Mouse (Mus musculus): ENCODE data around the gene Vcam1. TPM values are rescaled to one million over a fixed set of nuclear protein-coding genes. Genes with fewer than 3 reads are reported as not detected.

The Vcam1 gene
- polyA plus RNA-seq, 1 experiment from 2014 or later: 27.9 TPM

DNA sequence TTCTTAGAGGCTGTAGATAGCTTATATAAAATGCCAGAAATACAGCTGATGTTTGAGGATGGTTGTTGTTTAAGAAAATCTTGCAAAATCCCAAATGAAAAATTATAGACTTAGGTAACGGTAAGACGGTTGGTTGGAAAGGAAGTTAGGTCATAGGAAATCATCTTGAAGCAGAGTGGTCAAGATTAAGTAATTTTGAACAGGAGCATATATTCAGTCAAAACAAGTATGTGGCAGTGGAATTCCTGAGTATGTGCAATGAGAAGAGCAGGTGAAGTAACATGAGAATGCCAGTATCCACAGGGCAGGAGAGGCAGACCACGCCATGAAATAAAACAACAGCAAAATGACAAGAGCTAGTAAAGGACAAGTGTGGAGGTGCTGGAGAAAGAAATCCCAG, 5.7 kb downstream of the Vcam1 start:
- 99% methylated on average over 3 of the region's 3 CpGs for WGBS
- no peak overlapping the region for H3K4me3 ChIP-seq
- ATAC-seq (ENCODE audit: low read depth): no peak

DNA sequence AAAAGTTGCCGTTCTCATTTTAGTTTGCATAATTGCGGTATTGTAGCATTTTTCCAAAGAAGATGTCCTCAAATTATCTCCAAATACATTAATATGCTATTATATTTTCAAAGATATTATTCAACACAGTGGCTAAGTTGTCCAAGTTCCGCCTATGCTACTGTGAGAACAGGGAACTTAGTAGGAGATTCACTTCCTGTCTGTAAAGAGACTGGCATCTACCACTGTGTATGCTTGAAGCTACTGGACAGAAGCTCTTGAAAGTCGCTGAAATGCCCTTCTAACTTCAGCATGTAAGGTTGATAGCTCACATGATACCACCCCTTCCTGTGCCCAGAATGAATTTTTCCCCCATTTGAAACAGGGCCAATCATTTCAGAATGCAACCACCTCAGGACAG, 6.8 kb downstream of the Vcam1 start:
- H3K4me2 ChIP-seq: no peak overlapping the region
- WGBS: 95% methylated on average over 4 of the region's 4 CpGs
- H3K36me3 ChIP-seq: 0 out of 2 replicates have a peak, but pooled peaks cover 3% of the 10 kb centered on the region
- no peak for ATAC-seq (ENCODE audit: low read depth)
- H3K9me3 ChIP-seq: no peaks in the 10 kb centered on the region
- peaks cover 16% of the 10 kb centered on the region for H3K4me1 ChIP-seq (replicated peaks)
- no peaks in the 10 kb centered on the region for H3K27me3 ChIP-seq
- no peak overlapping the region for H3K4me3 ChIP-seq
- H3K27ac ChIP-seq (replicated peaks): no peak overlapping the region
- no peak overlapping the region for H3K9ac ChIP-seq

More for the DNA sequence above, 5.7 kb downstream of the Vcam1 start:
- Histone ChIP-seq H3K4me2 (no peak overlapping the region), H3K27ac (replicated peaks) (no peak overlapping the region), H3K27me3 (no peaks in the 10 kb centered on the region), H3K36me3 (0 out of 2 replicates have a peak, but pooled peaks cover 3% of the 10 kb centered on the region), H3K9ac (no peak overlapping the region), H3K9me3 (no peaks in the 10 kb centered on the region), H3K4me1 (replicated peaks) (peaks cover 22% of the 10 kb centered on the region)

DNA sequence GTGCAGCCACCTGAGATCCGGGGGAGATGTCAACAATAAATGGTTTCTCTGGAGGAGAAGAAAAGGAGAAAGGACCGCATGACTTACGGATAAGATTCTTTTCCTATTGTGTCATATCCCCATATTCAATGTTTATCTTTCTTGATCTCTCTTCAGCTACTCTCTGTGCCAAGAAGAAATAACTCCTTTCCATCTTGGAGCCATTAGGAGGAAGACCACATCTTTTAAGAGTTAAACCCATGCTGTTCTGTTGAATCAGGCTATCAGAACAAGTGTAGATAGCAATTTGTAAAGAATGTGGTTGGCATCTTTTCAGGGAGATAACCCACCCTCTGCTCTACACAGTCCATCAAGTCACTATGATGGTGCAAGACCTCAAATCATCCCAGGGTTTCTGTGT, 8.5 kb downstream of the Vcam1 start:
- no peak for ATAC-seq (ENCODE audit: low read depth)

DNA sequence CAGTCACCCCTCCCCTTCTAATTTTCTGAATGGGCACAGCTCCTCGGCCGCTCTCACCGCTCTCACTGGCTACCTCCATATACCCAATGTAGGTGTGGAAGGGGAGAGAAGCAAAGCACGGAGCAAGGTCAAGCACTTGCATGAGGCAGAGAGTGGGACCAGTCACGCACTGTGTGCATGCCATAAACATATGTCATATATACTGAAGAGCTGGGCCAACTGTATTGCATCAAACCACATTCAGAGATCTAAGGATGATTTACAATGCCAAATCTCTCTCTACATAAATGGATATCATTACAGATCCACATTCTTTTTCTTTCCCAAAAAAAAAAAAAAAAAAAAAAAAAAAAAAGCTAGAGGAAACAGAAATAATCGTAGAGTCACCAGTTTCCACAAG, 9.1 kb downstream of the Vcam1 start:
- Histone ChIP-seq H3K27me3 (no peaks in the 10 kb centered on the region), H3K9me3 (no peaks in the 10 kb centered on the region), H3K4me3 (no peak overlapping the region), H3K4me1 (replicated peaks) (no peaks in the 10 kb centered on the region), H3K9ac (no peak overlapping the region), H3K4me2 (no peak overlapping the region), H3K36me3 (0 out of 2 replicates have a peak, but pooled peaks cover 3% of the 10 kb centered on the region), H3K27ac (replicated peaks) (no peak overlapping the region)
- no peak for ATAC-seq (ENCODE audit: low read depth)
- WGBS: 91% methylated on average over 6 of the region's 6 CpGs

More for the DNA sequence above, 8.5 kb downstream of the Vcam1 start:
- H3K9me3 ChIP-seq: no peaks in the 10 kb centered on the region
- H3K4me3 ChIP-seq: no peak overlapping the region
- peaks cover 2% of the 10 kb centered on the region for H3K4me1 ChIP-seq (replicated peaks)
- H3K9ac ChIP-seq: no peak overlapping the region
- H3K36me3 ChIP-seq: 0 out of 2 replicates have a peak, but pooled peaks cover 3% of the 10 kb centered on the region
- H3K27ac ChIP-seq (replicated peaks): no peak overlapping the region
- WGBS: 81% methylated on average over 3 of the region's 3 CpGs
- H3K27me3 ChIP-seq: no peaks in the 10 kb centered on the region
- H3K4me2 ChIP-seq: no peak overlapping the region

DNA sequence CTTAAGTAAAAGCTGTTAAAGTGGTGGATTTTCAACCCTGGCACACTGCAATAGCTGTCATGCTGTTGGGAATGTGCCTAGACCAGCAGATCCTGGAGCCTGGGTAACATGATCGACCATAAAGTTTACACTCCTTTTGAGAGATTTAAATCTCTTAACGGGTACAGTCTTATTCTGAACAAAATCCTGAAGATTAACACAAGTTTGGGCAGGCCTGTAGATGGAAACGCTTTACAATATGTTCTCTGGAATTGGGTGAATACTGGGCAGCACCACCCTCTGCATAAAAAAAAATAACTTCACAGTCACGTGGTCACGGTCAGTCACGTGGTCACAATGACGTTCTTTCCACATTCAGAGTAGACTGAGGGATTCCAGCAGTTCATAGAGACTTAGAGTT, 10.3 kb downstream of the Vcam1 start:
- Histone ChIP-seq H3K4me1 (replicated peaks) (peaks cover 9% of the 10 kb centered on the region; the same call in 1 of the 2 replicates), H3K36me3 (0 out of 2 replicates have a peak, but pooled peaks cover 3% of the 10 kb centered on the region), H3K4me2 (no peak overlapping the region), H3K4me3 (no peak overlapping the region), H3K27me3 (no peaks in the 10 kb centered on the region), H3K27ac (replicated peaks) (no peak overlapping the region), H3K9ac (no peak overlapping the region), H3K9me3 (no peaks in the 10 kb centered on the region)
- ATAC-seq (ENCODE audit: low read depth): no peak
- 75% methylated on average over 7 of the region's 7 CpGs for WGBS

DNA sequence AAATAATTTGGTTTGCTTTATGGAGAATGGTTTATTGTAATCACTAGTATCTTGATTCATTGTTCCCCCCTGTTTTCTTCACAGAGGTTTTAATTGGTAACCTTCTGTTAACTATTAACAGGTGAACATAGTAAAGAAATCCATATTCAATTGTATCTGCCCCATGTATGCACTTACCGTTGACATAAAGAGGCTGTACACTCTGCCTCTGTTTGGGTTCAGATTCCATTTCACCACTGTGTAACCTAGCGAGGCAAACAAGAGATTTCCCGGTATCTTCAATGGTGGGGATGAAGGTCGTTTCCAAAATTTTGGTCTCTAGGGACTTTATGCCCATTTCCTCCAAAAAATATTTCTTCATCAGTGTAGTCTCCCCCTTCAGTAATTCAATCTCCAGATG, 12.4 kb downstream of the Vcam1 start:
- no peak overlapping the region for H3K9ac ChIP-seq
- no peaks in the 10 kb centered on the region for H3K27me3 ChIP-seq
- H3K4me2 ChIP-seq: no peak overlapping the region
- 0 out of 2 replicates have a peak, but pooled peaks cover 3% of the 10 kb centered on the region for H3K36me3 ChIP-seq
- H3K4me3 ChIP-seq: no peak overlapping the region
- no peak overlapping the region for H3K27ac ChIP-seq (replicated peaks)
- WGBS: 88% methylated on average over 4 of the region's 4 CpGs
- no peaks in the 10 kb centered on the region for H3K9me3 ChIP-seq
- ATAC-seq (ENCODE audit: low read depth): no peak
- H3K4me1 ChIP-seq (replicated peaks): peaks cover 17% of the 10 kb centered on the region

DNA sequence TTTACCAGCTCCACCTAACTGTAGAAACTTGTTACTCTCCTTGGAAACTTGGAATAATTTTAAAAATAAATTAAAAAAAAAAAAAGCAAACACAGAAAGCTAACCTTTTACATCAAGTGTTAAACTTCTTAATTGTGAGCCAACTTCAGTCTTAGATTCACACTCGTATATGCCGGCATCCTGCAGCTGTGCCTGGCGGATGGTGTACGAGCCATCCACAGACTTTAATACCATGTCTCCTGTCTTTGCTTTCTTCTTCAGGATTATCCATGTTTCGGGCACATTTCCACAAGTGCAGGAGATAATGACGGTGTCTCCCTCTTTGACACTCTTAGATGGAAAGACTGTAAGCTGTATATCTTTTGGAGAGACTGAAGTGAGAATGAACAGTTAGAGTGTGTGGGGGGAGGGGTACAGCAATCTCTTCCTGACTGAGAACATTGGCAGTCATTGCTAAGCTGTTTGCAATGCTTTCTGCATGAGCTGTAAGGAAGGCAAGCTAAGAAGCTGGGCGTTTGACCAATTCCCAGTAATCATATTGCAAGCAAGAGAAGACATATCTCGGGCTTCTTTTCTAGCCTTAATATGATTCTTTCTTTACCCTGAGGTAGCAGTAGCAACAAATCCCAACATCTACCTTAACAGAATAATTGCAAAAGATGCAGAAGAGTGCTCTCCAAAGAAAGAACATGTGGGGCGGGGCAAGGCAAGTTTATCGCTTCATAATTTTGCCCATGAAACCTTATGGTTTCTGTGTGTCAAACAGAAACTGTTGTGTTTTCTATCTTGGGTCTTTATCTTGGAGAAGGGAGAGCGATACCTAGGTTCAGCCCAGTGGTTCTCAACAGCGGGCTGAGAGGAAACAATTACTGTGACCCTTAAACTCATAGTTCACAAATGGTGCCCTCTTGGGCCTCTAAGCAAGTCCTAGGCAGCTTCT, 15.0 kb downstream of the Vcam1 start:
- Histone ChIP-seq H3K9ac (no peak overlapping the region), H3K36me3 (no peaks in the 10 kb centered on the region), H3K4me2 (no peak overlapping the region), H3K4me3 (no peak overlapping the region), H3K27ac (replicated peaks) (no peak overlapping the region), H3K27me3 (no peaks in the 10 kb centered on the region), H3K4me1 (replicated peaks) (peaks cover 17% of the 10 kb centered on the region), H3K9me3 (no peaks in the 10 kb centered on the region)
- WGBS: 70% methylated on average over 12 of the region's 12 CpGs
- ATAC-seq (ENCODE audit: low read depth): no peak

DNA sequence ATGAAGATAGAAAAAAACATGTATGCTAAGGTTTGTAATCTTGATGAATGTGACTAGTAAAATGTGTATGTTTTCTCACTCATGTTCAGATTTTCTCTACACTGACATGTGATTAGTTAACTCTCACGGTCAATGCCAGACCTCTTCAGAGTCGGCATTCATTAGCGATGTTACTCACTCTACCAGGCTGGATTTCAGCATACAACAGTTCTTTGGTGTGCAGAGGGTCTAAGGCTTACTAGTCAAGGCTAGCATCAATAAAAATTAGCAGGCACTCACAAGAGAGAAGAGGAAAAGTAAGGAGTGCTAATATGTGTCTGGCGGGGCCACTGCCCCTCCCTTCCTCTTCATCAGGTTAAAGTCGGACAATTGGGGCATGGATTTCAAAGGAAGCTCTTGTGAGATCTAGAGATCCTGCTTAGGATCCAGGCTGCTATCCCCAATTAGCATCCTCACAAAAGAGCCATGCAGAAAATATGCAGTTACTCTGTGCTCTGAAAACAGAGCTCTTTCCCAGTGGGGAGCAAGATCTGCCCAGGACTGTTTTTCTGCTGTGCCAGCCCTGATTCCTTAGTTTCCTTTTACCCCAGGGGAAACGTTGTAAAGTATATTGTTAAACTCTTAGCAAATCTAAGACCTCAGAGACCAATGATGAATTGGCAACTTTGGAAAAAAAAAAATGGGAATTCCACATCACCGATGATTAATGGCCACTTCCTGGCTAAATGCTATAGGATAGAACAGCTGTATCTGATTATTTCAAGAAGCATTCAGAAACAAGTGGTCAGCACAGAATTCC, 15.8 kb downstream of the Vcam1 start:
- no peak overlapping the region for H3K4me2 ChIP-seq
- peaks cover 17% of the 10 kb centered on the region for H3K4me1 ChIP-seq (replicated peaks)
- no peak overlapping the region for H3K27ac ChIP-seq (replicated peaks)
- H3K9me3 ChIP-seq: no peaks in the 10 kb centered on the region
- H3K9ac ChIP-seq: no peak overlapping the region
- 27% methylated on average over 7 of the region's 7 CpGs for WGBS
- H3K36me3 ChIP-seq: no peaks in the 10 kb centered on the region
- H3K4me3 ChIP-seq: no peak overlapping the region
- ATAC-seq (ENCODE audit: low read depth): no peak
- H3K27me3 ChIP-seq: no peaks in the 10 kb centered on the region

DNA sequence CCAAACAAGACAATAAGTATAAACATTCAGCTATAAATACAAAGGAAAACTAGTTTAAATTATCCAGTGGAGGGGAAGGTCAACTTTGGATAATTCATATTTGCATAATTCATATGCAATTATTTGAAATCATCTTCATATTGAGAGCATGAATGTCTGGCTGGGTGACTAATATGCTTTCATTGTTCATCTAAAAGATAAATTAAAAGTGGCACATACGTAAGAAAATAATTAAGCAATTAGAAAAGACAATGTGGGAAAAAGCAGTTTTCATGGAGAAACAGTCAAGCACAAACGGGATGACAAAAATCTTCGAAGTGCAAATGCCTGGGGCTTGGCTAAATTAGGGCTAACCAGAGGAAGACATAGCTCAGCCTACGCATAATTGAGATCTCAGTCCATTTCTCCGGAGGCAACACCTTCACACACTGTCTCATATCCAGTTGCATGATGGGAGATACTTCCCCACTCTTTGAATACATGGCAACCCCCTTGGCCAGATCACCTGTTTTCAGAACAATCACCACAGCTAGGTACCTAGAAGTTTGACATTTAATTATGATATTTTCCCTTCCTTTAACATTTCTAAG, 16.6 kb downstream of the Vcam1 start:
- H3K9ac ChIP-seq: no peak overlapping the region
- H3K27me3 ChIP-seq: no peaks in the 10 kb centered on the region
- WGBS: 80% methylated on average over 5 of the region's 5 CpGs
- H3K4me1 ChIP-seq (replicated peaks): peaks cover 17% of the 10 kb centered on the region
- no peaks in the 10 kb centered on the region for H3K36me3 ChIP-seq
- no peaks in the 10 kb centered on the region for H3K9me3 ChIP-seq
- no peak overlapping the region for H3K27ac ChIP-seq (replicated peaks)
- ATAC-seq (ENCODE audit: low read depth): no peak
- H3K4me3 ChIP-seq: no peak overlapping the region
- no peak overlapping the region for H3K4me2 ChIP-seq

DNA sequence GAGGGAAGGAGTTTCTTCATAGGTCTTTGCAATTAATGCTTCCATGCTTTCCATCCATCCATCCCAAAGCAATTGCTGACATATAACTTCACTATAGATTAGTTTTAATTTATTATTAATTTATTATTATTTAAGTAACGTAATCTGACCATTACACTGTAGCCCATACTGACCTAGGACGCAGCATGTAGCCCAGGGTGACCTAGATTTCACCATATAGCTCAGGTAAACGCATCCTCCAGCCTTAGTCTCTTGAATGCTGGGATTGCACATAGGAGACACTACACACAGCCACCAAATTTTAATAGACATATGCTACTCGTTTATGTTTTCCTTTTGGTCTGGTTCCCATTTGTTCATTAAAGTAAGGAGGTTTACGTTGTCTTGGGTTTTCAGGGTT, 23.8 kb downstream of the Vcam1 start:
- no peaks in the 10 kb centered on the region for H3K27me3 ChIP-seq
- H3K9ac ChIP-seq: no peak overlapping the region
- H3K4me3 ChIP-seq: no peak overlapping the region
- H3K27ac ChIP-seq (replicated peaks): no peak overlapping the region
- 84% methylated on average over 5 of the region's 5 CpGs for WGBS
- no peak for ATAC-seq (ENCODE audit: low read depth)
- H3K4me2 ChIP-seq: peak overlapping the region; percentile 61
- peaks cover 10% of the 10 kb centered on the region; the same call in 1 of the 2 replicates for H3K4me1 ChIP-seq (replicated peaks)
- H3K9me3 ChIP-seq: no peaks in the 10 kb centered on the region
- no peaks in the 10 kb centered on the region for H3K36me3 ChIP-seq

DNA sequence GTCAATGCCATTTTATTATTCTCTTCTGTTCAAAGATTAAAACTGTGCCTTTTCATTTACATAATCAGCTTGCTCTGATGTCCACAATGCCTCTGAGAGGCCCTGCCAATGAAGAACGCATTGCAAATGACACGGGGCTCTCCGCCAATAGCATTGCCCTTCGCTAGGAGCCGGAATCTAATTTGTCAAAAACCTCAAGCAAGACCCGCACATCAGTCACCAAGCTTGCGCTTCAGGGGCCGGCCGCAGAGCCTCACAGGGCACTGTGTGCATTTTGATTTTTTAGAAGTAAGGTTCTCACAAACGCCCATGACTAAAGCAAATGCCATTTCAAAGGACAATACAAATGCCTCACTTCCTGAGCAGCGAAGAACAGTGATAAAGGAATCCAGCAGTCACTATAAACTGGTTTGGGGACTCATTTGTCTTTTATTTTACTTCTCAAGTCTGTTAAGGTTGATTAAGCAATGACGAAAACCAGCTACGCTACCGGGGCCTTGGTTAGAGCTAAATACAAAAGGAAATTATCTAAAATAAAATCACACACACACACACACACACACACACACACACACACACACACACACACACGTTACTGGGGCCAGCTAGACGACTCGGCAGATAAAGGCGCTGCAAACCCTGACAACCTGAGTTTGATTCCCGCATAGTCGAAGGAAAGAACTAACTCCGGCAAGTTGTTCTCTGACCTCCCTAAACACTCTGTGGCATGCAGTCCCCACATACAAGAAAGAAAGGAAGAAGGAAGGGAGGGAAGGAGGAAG, 24.4 kb downstream of the Vcam1 start:
- H3K27me3 ChIP-seq: no peaks in the 10 kb centered on the region
- no peaks in the 10 kb centered on the region for H3K9me3 ChIP-seq
- peaks cover 10% of the 10 kb centered on the region; the same call in 1 of the 2 replicates for H3K4me1 ChIP-seq (replicated peaks)
- WGBS: 16% methylated on average over 21 of the region's 21 CpGs
- ATAC-seq (ENCODE audit: low read depth): peak; percentile 86
- H3K36me3 ChIP-seq: no peaks in the 10 kb centered on the region
- peak overlapping the region; percentile 54 for H3K9ac ChIP-seq
- no peak overlapping the region for H3K27ac ChIP-seq (replicated peaks)
- peak overlapping the region; percentile 61 for H3K4me2 ChIP-seq
- peak overlapping the region; percentile 33 for H3K4me3 ChIP-seq

Data from neural tube, embryonic 13.5 days (tissue).